Mouse (Mus musculus): ENCODE measurements at regions not wholly inside any gene's neighbourhood (a gene's known extent, or its start where the extent isn't known, plus 50 kb on each side); places are given as distances from the start of the nearest gene placed in this dataset.

- TF ChIP-seq CTCF (IDR thresholded peaks at IDR 0.05; ENCODE audit: insufficient read depth, low read depth, low read length) (no peak), POLR2A (IDR thresholded peaks at IDR 0.05; ENCODE audit: insufficient read depth, low read depth, low read length) (no peak)
These were observed 81.2 kb upstream of the Runx3 start for GRCm38 (mm10) chr4:135039234-135039633.
